Mouse (Mus musculus): ENCODE measurements around the gene Uimc1.

- TF ChIP-seq POLR2A (IDR thresholded peaks at IDR 0.05; ENCODE audit: low read depth, low read length): no peak
- no peak for TF ChIP-seq CTCF (IDR thresholded peaks at IDR 0.05; ENCODE audit: borderline replicate concordance, insufficient read depth, low read length)
These were observed 24.8 kb upstream of the Uimc1 start for GRCm38 (mm10) chr13:55124903-55125302.
